Mouse (Mus musculus) spleen, adult 2 months (tissue): ENCODE measurements around the gene Dnmt3l.

ENCODE experiments used
- CTCF ChIP-seq: fragments of 200-500 bp; IDR thresholded peaks from 2 replicates; pipeline ENCODE4 v1.5.1; 2011; ENCODE audit warnings: mild to moderate bottlenecking, inconsistent platforms; ENCODE audit not compliant: insufficient read depth, insufficient read length, insufficient replicate concordance; ENCODE audit errors: extremely low read depth
- POLR2A ChIP-seq: fragments of 200-500 bp; IDR thresholded peaks from 2 replicates; pipeline ENCODE4 v1.6.1; 2011; ENCODE audit warnings: low read depth, low read length, inconsistent platforms

DNA sequence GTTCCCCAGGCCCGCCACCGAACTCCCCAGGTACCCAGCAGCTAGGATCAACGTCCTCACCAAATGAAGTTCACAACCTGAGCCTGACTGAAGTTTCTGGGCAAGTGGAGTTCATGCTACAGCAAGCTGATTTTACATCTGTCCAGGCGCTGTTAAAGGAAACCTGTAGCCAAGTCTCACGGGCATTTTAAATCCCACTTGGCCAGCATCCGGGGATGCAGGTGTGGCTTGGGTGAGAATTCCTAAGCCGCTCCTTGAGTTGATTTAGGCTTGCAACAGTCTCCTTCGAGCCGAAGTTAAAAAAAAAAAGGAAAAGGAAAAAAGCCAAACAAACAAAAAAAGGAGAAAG lies 31.8 kb upstream of the Dnmt3l start, which contains the start of gene Pfkl:
- TF ChIP-seq CTCF (no peak), POLR2A (no peak)
